Mouse (Mus musculus) adrenal gland (tissue): ENCODE data around the gene Adgre5.

Experiments used
- intact Hi-C: fragments of 180-260 bp; cut with DNase I; formaldehyde crosslinking; loops from one replicate; pipeline ENCODE4 v1.15.1; 2025

Adgre5 gene

DNA sequence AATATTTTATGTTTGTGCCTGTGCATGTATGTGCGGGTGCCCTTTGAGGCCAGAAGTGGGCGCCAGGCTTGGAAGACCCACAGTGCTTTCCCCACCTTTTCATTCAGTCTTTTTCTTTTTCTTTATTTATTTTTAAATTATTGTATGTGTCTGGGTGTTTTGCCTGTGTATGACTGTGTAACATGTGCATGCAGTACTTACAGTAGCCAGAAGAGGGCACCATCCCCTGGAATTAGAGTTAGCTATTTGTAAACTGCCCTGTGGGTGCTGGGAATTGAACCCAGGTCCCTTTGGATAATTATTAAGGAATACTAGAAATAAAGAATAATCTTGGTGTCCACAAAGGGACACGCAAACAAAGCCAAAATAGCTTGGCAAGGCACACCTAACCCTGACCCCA, 15.1 kb upstream of the Adgre5 start:
- intact Hi-C loops = no loop called here

DNA sequence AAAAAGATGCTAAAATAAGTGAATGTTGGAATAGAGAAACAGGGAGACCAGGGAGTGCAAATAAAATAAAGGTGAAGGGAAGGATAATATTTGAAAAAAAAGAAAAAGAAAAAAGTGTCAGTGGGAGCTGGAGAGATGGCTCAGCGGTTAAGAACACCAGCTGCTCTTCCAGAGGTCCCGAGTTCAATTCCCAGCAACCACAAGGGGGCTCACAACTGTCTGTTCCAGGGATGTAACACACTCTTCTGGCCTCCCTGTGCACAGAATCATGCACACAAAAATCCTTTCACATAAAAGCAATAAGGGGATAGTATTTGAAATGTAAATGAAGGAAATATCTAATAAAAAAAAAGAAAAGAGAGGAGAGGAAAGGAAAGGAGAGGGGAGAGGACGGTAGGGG, 13.0 kb upstream of the Adgre5 start:
- intact Hi-C loops = no loop called here

DNA sequence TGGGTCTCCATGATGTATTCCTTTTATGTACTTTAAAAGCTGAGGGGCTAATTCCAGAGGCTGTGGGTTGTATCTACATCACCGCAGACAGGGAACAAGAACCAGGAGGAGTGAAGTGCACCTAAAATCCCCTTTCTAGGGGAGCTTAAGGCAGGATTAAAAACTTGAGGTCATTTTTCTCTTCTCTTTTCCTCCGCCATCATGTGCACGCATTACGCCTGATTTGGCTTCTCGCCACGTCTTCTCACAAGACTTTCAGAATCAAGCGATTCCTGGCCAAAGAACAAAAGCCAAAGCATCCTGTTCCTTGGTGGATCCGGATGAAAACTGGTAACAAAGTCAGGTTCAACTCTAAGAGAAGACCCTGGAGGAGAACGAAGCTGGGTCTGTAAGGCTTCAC, 8.1 kb upstream of the Adgre5 start:
- intact Hi-C loops = no loop called here

DNA sequence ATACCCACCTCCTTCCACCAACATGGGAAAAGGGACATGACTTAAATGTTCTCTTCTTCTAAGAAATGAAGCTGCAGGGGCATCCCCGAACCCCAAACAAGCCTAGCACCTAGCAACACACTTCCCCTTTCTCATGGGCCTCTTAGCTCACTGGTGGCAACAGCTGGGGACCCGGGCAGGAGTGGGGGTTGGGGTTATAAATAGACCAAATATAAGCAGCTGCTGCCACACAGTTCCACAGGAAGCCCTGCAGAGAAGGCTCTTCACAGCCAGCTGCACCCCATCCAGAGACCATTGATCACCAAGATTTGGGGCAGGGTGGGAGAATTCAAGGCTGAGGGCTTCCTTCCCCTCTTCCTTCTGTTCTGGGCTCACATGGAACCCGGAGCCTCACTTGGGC, 7.6 kb upstream of the Adgre5 start:
- intact Hi-C loops = no loop called here

DNA sequence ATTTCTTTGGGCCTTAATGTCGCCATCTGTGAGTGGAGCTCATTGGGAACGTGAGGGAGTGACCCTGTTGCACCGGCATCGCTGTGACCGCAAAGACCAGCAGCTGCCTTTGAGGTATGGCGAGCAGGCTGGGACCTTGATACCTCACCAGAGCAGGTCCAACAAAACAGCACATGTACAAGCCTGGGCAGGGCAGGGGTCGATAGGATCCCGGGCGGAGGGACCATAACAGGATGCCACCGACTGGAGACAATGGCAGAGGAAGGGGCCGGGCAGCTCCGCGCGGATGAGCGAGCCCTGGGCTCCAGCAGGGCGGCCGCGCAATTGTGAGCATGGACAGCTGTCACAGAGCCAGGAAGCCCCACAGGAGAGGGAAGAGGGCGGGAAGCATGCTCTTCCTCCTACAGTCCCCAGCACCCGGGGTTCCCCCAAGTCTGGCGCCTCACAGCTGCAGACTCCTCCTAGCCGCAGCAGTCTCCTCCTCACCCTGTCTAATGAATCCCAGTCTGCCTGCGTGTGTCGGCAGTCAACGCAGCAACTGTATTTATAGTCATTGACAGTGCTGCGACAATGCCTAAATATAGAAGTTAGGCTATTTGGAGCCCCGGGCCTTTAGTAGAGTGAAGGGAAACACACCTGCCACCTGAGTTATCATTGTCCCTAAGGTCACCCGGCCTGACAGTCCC, 6.7 kb upstream of the Adgre5 start:
- intact Hi-C loops = no loop called here

DNA sequence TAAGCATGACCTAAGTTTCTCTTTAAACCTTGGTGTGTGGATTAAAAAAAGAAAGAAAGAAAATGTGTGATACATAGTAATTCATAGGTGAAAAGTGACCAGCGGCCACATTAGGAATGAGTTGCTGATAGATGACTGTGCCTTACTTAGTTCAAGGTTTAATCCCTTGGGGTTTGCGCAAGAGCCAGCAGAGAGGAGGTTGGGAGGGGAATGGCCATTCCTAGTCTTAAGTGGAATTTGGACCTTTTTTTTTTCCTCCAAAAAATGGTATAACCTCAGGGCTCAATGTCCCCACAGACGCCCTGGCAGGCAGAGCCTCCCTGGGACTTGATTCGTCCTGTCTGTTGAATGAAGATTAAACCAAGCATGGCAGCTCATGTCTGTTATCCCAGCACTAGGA, 2.9 kb upstream of the Adgre5 start:
- intact Hi-C loops = no loop called here

DNA sequence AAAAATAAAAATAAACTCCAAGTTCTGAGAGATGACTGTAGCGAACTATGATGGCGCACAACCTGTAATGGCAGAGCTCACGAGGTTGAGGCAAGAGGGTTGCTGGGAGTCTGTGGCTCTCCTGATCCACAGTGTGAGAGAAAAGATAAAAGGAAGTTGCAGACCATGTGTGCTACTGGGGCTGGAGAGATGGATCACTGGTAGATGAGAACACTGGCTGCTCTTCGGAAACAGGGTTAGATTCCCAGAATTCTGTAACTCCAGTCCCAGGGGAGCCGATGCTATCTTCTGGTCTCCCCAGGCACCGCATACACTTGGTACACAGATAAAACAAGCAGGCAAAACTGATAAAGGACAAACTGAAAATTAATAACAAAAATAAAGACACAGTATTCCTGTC, 1.8 kb upstream of the Adgre5 start:
- intact Hi-C loops = no loop called here

DNA sequence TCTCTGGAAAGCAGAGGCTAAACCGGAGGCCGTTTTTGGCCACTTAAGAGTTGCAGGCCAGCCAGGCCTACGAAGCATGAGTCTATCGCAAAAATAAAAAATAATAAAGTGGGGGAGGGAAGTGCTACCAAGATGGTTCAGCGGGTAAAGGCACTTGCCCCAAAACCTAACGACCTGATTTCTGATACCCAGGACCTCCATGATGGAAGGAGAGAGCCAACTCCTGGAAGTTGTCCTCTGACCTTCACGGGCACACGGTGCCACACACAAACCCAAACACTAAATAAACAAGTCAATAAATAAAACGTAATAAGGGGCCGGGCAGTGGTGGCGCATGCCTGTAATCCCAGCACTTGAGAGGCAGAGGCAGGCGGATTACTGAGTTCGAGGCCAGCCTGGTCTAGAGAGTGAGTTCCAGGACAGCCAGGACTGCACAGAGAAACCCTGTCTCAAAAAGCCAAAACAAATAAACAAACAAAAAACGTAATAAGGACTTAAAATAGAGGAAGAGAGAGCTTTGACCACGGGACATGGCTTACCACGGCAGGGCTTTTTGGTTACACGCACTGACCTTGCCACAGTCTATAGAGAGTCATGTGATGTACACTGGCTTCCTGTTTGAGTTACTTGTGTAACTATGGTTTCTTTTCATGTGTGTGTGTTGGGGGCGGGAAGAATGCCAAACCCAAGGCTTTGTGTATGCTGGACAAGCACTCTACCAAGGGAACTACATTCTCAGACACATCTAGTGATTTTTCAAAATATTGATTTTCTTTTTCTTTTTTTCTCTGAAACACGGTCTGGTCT, 926 bp upstream of the Adgre5 start:
- intact Hi-C loops = no loop called here

DNA sequence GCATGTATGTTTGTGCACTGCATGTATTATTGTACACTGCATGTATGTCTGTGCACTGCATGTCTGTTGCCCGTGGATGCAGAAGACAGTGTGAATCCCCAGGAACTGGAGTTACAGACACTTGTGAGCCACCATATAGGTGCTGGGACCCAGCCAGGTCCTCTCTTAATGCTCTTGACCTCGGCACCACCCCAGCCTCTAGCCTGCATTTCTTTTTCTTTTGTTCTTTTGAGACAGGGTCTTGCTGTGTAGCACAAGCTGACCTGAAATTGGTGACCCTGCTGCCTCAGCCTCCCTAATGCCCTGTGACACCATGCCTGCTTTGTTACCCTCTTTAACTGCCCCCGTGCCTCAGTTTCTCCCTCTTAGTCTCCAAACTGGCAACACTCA, 545 bp downstream of the Adgre5 start:
- intact Hi-C loops = no loop called here

DNA sequence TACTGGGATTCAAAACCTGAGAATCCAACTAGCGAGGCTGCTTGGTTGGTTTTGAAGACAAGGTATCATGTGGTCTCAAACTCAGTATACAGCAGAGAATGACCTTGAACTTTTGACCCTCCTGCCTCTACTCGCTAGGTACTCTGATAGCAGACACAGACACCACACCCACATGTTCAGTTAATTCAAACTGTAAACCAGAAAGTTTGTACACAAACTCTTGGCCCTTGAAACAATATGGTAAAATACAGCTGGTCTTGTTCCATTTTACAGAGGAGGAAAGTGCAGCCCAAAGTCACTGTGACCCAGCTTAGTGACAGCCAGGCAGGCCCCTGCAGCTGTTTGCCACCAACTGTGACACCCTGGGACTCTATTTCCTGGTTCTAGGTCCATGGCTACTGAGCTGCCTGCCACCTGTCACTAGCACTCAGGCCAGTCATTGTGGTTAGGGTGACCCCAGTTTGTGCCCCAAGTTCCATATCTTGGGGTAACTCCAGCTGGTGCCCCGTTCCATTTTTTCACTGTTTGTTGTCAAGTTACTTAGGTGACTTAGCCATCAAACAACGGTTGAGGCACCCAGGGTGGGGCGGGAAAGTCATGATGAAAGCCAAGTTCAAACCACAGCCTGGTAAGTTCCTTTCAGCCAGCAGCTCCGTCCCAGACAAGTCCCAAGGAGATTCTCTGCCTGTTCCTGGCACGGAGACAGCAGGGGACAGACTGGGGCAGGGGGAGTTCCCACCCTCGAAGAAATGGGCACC, 1.2 kb downstream of the Adgre5 start:
- intact Hi-C loops = no loop called here

DNA sequence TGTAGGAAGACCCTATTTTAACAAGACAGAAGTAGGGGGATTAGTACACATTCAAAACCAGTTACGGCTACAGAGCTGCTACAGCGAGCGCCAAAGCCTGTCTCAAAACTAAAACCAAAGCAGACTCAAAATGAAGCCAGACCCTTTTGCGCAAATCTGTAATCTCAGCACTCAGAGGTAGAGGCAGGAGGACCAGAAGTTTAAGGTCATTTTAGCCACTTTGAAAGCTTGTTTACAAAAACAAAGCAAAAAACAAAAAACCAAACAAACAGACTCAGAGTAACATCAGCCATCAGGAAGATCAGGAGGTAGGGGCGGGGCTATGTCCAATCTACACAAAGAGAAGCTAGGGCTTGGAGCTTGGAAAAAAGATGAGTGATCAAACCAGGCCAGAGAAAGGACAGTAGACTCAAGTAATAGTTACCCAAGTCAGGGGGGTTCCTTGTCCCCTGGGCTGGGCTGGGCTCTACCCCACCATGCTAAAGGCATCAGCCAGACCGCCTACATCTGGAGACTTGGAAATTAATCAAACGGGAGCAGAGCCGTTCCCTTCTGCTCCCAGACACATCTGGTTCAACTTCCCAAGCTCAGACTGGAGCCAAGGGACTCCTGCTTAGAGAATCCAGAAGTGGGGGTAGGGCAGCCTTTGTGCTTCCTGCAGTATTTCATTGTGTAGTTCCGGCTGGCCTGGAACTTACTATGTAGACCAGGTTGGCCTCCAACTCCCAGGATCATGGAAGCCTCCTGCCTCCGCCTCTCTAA, 2.0 kb downstream of the Adgre5 start:
- intact Hi-C loops = no loop called here

DNA sequence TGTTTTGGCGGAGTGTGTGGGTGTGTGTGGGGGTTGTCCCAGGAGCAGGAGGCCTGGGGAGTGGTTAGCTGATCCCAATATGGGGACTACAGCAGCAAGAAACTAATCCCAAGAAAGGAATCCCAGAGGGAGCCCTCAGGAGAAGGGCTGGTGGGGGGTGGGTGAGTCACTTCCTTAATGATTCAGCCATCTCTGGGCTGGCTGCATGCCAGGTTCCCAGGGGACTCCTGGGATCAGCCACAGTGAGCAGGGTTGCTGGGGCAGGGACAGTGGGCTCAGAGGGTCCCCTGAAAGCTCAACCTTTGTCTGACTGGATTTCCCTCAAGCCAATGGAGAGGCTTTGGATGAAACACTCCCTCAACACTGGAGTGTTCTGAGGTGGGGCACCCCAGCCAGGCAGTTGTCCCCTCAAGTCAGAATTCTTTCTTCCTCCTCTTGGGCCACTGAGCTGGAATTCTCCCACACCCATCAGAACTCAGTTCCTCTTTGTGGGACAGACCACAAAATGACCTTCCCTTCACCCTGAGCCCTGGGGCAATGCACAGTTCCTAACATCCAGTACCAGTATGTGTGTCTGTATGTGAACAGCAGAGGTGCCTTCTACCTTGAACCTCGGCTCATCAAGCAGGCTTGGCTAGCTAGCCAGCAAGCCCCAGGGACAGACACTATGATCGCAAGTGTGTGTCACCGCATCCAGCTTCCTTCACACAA, 3.1 kb downstream of the Adgre5 start:
- intact Hi-C loops = no loop called here

DNA sequence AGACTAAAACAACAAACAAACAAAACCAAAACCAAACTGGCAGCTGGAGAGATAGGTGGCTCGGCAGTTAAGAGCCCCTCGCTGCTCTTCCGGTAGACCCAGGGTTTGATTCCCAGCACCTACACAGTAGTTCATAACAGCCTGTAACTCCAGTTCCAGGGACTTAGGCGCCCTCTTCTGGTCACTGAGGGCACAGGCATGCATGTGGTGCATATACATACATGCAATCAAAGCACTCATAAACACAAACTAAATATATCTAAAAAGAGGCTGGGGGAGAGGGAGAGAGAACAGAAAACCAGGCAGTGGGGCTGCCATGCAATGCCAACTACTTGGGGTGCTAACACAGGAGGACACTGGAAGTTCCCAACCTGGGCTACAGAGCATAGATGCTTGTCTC, 3.8 kb downstream of the Adgre5 start:
- intact Hi-C loops = no loop called here

DNA sequence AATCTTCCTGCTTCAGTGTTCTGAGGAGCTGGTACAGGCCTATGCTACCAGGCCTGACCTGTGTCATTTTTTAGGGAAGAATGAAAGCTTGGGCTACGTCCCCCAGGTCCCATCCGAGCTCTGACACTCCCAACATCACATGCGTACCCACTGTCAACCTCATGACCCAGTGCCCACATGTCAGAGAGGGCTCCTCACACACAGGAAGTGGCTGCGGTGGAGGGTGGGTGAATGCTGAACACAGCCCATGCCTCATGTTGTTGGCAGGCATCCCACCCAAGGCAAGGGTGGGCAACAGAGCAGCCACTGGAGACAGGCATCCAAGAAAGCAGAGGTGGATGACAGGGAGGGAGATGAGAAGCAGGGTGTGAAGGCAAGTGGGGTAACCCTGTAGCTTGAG, 4.4 kb downstream of the Adgre5 start:
- intact Hi-C loops = no loop called here

DNA sequence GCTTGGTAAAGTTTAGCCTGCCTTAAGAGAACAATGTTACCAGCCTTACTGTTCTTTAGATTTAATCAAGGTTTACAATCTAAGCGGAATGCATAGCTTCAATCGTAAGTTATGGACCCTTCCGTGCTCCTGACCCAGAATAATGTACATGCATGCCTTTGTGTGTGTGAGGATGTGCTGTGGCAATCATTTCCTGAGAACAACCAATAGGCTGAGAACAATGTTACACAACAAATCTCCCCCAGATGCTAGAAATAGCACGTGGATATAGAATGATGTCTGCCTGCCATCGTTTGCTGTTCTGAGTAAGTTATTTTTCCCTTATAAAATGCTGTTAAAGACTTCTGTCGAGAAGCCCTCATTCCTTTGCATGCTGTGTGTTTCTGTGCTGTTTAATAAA, 8.2 kb downstream of the Adgre5 start:
- intact Hi-C loops = no loop called here

DNA sequence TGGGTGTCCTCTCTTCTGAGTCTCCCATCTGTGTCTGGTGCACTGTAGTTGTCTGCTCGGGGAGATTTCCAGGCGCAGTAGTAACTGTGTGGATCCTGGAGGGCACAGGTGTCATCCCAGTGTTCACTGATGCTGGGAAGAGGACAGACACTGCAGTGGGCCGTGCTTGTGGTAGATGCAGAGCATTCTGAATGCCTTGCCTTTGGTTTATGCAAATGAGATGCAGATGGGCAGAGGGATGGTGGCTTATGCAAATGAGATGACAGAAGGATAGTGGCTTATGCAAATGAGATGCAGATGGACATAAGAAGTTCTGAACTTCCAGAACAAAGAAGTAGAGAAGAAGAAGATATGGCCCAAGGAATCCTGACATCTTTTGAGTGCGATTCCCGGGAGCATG, 9.2 kb downstream of the Adgre5 start:
- intact Hi-C loops = no loop called here

DNA sequence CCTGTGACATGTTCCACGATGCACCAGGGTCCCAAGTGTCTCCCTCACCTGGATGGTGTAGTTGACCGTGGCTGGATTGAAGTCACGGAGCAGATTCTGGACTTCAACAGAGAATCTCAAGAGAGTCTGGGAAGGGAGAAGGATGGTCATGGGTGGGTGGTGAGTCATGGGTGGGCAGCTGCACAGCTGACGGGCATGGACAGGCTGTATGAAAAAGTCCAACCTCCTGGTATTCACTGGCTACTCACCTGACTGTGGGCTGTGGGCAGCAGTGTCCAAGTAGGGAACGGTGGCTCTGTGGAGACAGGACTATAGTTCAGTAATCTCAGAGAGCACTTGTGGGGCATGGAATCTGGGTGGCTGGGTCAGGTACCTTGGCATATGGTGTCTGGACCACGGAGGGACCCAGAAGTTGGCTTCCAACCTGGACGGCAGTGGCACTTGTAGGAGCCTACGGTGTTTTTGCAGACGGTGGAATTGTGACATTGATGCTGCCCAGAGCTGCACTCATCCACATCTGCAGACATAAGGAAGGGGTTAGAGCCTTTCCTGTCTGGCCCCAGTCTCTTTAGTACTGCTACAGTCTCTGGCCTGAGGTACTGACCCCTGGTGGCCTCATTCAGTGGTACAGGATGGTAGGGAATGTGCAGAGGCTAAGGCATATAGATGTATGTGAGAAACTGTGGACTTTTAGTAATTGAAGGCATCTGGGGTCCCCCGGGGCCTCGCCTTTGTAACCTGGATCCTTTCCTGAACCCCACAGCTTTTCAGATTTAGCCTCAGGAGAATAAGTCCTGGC, 11.9 kb downstream of the Adgre5 start:
- intact Hi-C loops = loop anchor here (5.0 to 10.0 kb wide), 3 partner anchors 53 to 226 kb away; partner anchors contain the start of genes Asf1b and Gm10644

DNA sequence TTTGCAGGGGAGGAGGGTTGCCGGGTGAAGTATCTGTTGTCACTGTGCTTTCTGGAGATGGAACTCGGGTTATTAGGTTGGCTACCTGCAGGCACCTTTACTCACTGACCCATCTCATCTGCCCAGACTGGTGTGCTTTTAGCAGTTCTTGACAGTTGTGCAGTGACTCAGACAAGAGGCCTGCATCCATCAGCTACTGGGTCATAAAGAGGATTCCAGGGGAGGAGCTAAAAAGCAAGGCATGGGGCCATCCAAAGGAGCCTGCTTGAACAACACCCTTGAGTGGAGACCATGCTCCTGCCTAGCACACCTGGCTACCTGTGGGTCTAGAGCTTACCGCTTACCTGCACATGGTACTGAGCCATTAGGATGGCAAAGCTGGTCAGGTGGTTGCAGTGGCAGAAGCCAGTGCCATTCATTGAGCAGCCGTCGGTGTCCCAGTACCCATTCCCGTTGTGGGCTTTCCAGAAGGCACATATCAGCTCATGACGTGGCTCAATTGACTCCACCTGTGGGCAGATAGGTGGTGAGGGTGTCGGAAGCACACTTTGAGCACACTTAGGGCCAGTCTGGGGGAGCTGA, 15.5 kb downstream of the Adgre5 start:
- intact Hi-C loops = loop anchor here (5.0 to 10.0 kb wide), 3 partner anchors 57 to 229 kb away; partner anchors contain the start of genes Asf1b and Gm10644

DNA sequence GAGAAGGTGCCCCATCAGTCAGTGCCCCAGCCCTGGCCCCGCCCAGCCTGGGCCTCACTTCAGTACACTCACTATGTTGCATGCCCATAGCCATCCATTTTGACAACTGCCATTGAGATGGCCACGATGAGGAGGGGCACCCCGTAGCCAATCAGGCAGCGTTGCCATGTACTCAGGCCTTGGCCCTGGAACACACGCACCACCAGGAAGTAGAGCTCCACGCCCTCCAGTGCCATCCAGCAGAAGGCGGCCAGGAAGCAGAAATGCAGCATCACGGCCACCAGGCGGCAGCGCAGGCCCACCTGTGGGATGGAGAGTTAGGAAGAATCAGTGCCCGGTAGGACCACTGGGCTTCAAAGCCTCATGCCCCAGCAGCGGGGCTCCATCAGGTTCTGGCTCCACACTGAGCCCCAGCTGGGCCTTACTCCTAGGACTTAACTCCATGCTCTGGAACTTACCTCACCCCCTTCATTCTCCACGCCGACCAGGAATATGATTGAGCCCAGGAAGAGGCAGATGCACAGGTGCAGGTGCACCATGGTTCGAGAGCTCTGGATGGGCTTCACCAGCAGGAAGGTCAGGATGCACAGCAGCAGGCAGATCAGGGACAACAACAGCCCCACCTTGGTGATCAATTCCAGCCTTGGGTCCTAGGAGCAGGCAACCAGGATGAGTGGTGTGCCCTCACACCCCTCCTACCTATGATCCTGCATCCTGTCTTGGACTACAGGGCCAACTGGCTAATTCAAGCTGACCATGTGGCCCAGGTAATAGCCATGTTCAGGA, 16.2 kb downstream of the Adgre5 start:
- intact Hi-C loops = loop anchor here (5.0 to 10.0 kb wide), 3 partner anchors 57 to 230 kb away; partner anchors contain the start of genes Asf1b and Gm10644
